Mouse (Mus musculus): Measurements from ENCODE around the gene Angptl6.
"Not testable (repeated sequence)": the region's sequence is repeated elsewhere in the genome, so short reads cannot be mapped to it uniquely, and the experiment has no call there.

Gene Angptl6

GRCm38 (mm10) chr9:20835431-20835954 lies 44.0 kb downstream of the Angptl6 start:
- DNase-seq: not testable (repeated sequence)

- no peak for DNase-seq
Measured at GRCm38 (mm10) chr9:20834881-20835280, 44.6 kb downstream of the Angptl6 start.

GRCm38 (mm10) chr9:20830901-20831643 lies 48.5 kb downstream of the Angptl6 start:
- peak; percentile 99 for DNase-seq

GRCm38 (mm10) chr9:20828127-20828526 lies 51.4 kb downstream of the Angptl6 start:
- no peak for DNase-seq

GRCm38 (mm10) chr9:20825781-20826180 lies 53.7 kb downstream of the Angptl6 start:
- no peak for DNase-seq
